Mouse (Mus musculus): ENCODE results near the gene Gata1. TPM values are rescaled to one million over a fixed set of nuclear protein-coding genes. Genes with fewer than 3 reads are reported as not detected.
"Not testable (repeated sequence)": the region's sequence is repeated elsewhere in the genome, so short reads cannot be mapped to it uniquely, and the experiment has no call there.

The Gata1 gene
- polyA plus RNA-seq, 1 experiment from 2014 or later: 3.4 TPM

DNA sequence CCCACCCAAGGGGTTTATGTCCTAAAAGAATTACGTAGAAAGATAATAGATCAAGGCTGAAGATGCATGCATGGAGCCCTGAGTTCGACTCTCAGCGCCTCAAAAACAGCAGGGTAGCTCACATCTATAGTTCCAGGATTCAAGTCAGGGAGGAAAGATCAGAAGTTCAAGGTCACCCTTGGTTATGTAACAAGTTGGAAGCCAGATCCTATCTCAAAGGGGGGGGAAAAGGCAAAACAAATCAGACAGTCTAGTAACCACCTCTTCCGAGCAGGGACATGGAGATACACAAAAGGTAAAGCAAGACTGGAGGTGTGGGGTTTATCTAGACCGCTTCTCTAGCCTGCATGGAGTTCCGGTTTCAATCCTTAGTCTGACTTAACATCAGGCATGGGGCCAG is 51.6 kb downstream of the Gata1 start:
- no peaks in the 10 kb centered on the region for H3K4me1 ChIP-seq (ENCODE audit: control insufficient read depth, insufficient read depth, low read length)
- peaks cover 56% of the 10 kb centered on the region for H3K27me3 ChIP-seq (ENCODE audit: control insufficient read depth, insufficient read depth, low read length)
- H3K36me3 ChIP-seq (ENCODE audit: control insufficient read depth, insufficient read depth, low read length): no peaks in the 10 kb centered on the region; the same call in 1 of the 2 replicates
- no peak overlapping the region for H3K4me3 ChIP-seq (ENCODE audit: low read depth, low read length)
- DNase-seq (ENCODE audit: low spot score) (no peak), ATAC-seq (ENCODE audit: insufficient number of reproducible peaks, low FRiP score, low TSS enrichment, low read depth) (no peak)
- H3K27ac ChIP-seq (replicated peaks; ENCODE audit: low read depth, low read length): no peak overlapping the region
- no peak overlapping the region for H3K9ac ChIP-seq (ENCODE audit: low read length)
- H3K4me2 ChIP-seq (ENCODE audit: low read depth, severe bottlenecking): no peak overlapping the region
- H3K9me3 ChIP-seq (ENCODE audit: control insufficient read depth, low read length): no peaks in the 10 kb centered on the region; the same call in 1 of the 2 replicates
- WGBS: 66% methylated on average over 6 of the region's 6 CpGs

DNA sequence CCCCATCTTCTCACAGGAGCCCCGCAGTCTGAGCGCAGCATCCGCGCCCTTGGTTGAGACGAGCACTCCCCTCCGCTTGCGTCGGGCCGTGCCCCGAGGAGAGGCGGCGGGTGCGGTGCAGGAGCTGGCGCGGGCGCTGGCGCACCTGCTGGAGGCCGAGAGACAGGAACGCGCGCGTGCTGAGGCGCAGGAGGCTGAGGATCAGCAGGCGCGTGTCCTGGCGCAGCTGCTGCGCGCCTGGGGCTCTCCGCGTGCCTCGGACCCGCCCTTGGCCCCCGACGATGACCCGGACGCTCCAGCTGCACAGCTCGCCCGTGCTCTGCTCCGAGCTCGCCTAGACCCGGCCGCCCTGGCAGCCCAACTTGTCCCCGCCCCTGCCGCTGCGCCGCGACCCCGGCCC is 55.8 kb downstream of the Gata1 start:
- Histone ChIP-seq H3K9me3 (ENCODE audit: control insufficient read depth, low read length) (no peaks in the 10 kb centered on the region; the same call in 1 of the 2 replicates), H3K4me1 (ENCODE audit: control insufficient read depth, insufficient read depth, low read length) (no peaks in the 10 kb centered on the region), H3K9ac (ENCODE audit: low read length) (no peak overlapping the region), H3K4me3 (ENCODE audit: low read depth, low read length) (peak overlapping the region; percentile 19; the same call in 1 of the 2 replicates), H3K36me3 (ENCODE audit: control insufficient read depth, insufficient read depth, low read length) (no peaks in the 10 kb centered on the region), H3K27me3 (ENCODE audit: control insufficient read depth, insufficient read depth, low read length) (peaks cover 58% of the 10 kb centered on the region), H3K4me2 (ENCODE audit: low read depth, severe bottlenecking) (peak overlapping the region; percentile 33), H3K27ac (replicated peaks; ENCODE audit: low read depth, low read length) (no peak overlapping the region)
- no peak for ATAC-seq (ENCODE audit: insufficient number of reproducible peaks, low FRiP score, low TSS enrichment, low read depth)
- no peak for DNase-seq (ENCODE audit: low spot score)
- WGBS: 14% methylated on average over 20 of the region's 48 CpGs

DNA sequence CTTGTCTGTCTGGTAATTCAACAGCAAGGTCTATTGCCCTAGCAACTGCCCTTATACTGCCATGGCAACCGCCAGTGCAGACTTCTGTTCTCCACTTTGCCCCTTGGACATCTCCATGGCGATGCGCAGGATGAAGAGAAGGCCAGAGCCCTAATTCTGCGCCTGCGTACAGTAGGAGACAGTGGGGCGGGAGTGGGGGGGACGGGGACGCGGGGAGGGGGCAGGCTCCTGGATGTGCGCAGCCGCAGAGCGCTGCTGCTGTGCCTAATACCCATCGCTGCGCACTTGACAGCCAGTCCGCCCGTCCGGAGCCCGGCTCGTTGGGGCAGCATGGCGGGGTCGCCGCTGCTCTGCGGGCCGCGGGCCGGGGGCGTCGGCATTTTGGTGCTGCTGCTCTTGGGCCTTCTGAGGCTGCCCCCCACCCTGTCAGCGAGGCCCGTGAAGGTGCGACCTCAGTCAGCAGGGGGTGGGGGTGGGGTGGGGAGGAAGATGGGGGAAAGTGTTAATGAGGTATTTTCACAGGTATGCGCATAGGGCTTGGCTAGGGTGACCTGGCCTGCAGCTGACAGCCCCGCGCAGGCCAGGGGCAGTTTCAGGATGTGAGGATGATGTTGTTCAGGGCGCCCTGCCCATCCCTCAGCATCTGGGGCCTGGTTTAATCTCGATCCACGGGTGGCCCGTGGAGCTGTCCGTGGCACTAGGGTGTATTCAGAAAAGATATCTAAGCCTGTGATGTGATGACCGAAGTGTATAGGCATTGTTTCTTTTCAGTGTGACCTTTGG is 58.1 kb downstream of the Gata1 start, which contains the start of gene Pcsk1n:
Gene Pcsk1n (plus strand): TSS at position 222 of the 783 bp plus-strand sequence.
- 16% methylated on average over 40 of the region's 40 CpGs for WGBS
- H3K27ac ChIP-seq (replicated peaks; ENCODE audit: low read depth, low read length): no peak within 1 kb of the TSS
- peak within 1 kb of the TSS; percentile 14; the same call in 1 of the 2 replicates for H3K4me3 ChIP-seq (ENCODE audit: low read depth, low read length)
- no peaks in the 10 kb centered on the region for H3K4me1 ChIP-seq (ENCODE audit: control insufficient read depth, insufficient read depth, low read length)
- no peaks in the 10 kb centered on the region; the same call in 1 of the 2 replicates for H3K9me3 ChIP-seq (ENCODE audit: control insufficient read depth, low read length)
- peaks cover 41% of the 10 kb centered on the region for H3K27me3 ChIP-seq (ENCODE audit: control insufficient read depth, insufficient read depth, low read length)
- H3K4me2 ChIP-seq (ENCODE audit: low read depth, severe bottlenecking): peak within 1 kb of the TSS; percentile 35
- no peaks in the 10 kb centered on the region for H3K36me3 ChIP-seq (ENCODE audit: control insufficient read depth, insufficient read depth, low read length)
- no peak for ATAC-seq (ENCODE audit: insufficient number of reproducible peaks, low FRiP score, low TSS enrichment, low read depth)
- no peak for DNase-seq (ENCODE audit: low spot score)
- H3K9ac ChIP-seq (ENCODE audit: low read length): no peak within 1 kb of the TSS

DNA sequence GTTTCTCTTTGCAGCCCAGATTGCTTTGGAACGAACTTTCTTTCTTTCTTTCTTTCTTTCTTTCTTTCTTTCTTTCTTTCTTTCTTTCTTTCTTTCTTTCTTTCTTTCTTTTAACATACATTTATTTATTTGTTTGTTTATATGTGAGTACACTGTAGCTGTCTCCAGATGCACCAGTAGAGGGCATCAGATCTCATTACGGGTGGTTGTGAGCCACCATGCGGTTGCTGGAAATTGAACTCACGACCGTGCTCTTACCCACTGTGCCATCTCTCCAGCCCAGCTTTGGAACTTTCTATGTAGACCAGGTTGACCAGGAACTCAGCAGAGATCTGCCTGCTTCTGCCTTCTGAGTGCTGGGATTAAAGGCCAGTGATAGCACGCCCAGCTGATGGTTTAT is 59.9 kb downstream of the Gata1 start:
- DNase-seq (ENCODE audit: low spot score); ATAC-seq (ENCODE audit: insufficient number of reproducible peaks, low FRiP score, low TSS enrichment, low read depth); H3K9ac ChIP-seq (ENCODE audit: low read length); H3K4me1 ChIP-seq (ENCODE audit: control insufficient read depth, insufficient read depth, low read length); H3K36me3 ChIP-seq (ENCODE audit: control insufficient read depth, insufficient read depth, low read length); H3K4me3 ChIP-seq (ENCODE audit: low read depth, low read length); H3K27ac ChIP-seq (replicated peaks; ENCODE audit: low read depth, low read length); H3K9me3 ChIP-seq (ENCODE audit: control insufficient read depth, low read length); H3K4me2 ChIP-seq (ENCODE audit: low read depth, severe bottlenecking): not testable (repeated sequence)
- peaks cover 34% of the 10 kb centered on the region for H3K27me3 ChIP-seq (ENCODE audit: control insufficient read depth, insufficient read depth, low read length)
- 71% methylated on average over 6 of the region's 6 CpGs for WGBS

- ATAC-seq (ENCODE audit: insufficient number of reproducible peaks, low FRiP score, low TSS enrichment, low read depth); H3K9me3 ChIP-seq (ENCODE audit: control insufficient read depth, low read length); H3K27ac ChIP-seq (replicated peaks; ENCODE audit: low read depth, low read length); H3K36me3 ChIP-seq (ENCODE audit: control insufficient read depth, insufficient read depth, low read length); DNase-seq (ENCODE audit: low spot score); H3K9ac ChIP-seq (ENCODE audit: low read length); H3K4me2 ChIP-seq (ENCODE audit: low read depth, severe bottlenecking); H3K4me3 ChIP-seq (ENCODE audit: low read depth, low read length); H3K4me1 ChIP-seq (ENCODE audit: control insufficient read depth, insufficient read depth, low read length): not testable (repeated sequence)
- H3K27me3 ChIP-seq (ENCODE audit: control insufficient read depth, insufficient read depth, low read length): peaks cover 13% of the 10 kb centered on the region
- 16% methylated on average over 3 of the region's 3 CpGs for WGBS
Measured at GRCm38 (mm10) chrX:7915669-7916068, 62.2 kb downstream of the Gata1 start.

DNA sequence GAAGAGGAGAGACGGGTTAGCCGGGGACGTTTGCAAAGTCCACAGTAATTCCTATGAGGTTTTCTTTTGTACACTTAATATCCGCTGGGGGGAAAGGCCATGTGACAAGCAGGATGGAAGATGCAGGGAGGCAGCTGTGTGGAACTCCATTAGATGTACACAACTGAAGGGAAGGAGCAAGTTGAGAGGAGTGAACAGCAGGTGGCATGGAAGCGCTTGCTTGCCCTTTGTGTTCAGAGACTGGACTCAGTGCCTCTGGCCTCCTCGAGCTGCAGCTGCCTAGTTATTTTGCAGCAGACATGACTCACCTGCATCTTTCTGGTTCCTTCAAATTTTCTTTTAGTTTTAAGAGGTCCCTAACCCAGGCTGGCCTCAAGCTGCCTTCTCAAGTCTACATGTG is 67.4 kb downstream of the Gata1 start:
- no peak overlapping the region for H3K9ac ChIP-seq (ENCODE audit: low read length)
- no peak overlapping the region for H3K4me3 ChIP-seq (ENCODE audit: low read depth, low read length)
- H3K27me3 ChIP-seq (ENCODE audit: control insufficient read depth, insufficient read depth, low read length): no peaks in the 10 kb centered on the region
- ATAC-seq (ENCODE audit: insufficient number of reproducible peaks, low FRiP score, low TSS enrichment, low read depth) (no peak), DNase-seq (ENCODE audit: low spot score) (no peak)
- H3K36me3 ChIP-seq (ENCODE audit: control insufficient read depth, insufficient read depth, low read length): peaks cover 2% of the 10 kb centered on the region; the same call in 1 of the 2 replicates
- H3K27ac ChIP-seq (replicated peaks; ENCODE audit: low read depth, low read length): no peak overlapping the region
- H3K4me1 ChIP-seq (ENCODE audit: control insufficient read depth, insufficient read depth, low read length): no peaks in the 10 kb centered on the region
- no peaks in the 10 kb centered on the region for H3K9me3 ChIP-seq (ENCODE audit: control insufficient read depth, low read length)
- WGBS: 61% methylated on average over 6 of the region's 6 CpGs
- no peak overlapping the region for H3K4me2 ChIP-seq (ENCODE audit: low read depth, severe bottlenecking)

Other genes starting within 250 kb of the Gata1 start
- gene Praf2, start 249.6 kb downstream of the Gata1 start, polyA plus RNA-seq (2014; fragmentation: Nextera tagmentation; extraction: Ambion mirVana): 85.7 and 99.5 TPM in 2 replicates
- gene Ccdc120, start 227.2 kb downstream of the Gata1 start, polyA plus RNA-seq (2014; fragmentation: Nextera tagmentation; extraction: Ambion mirVana): 21.4 and 22.8 TPM in 2 replicates
- 17.7 and 20.6 TPM in 2 replicates for gene Tfe3, start 215.5 kb downstream of the Gata1 start, polyA plus RNA-seq (2014; fragmentation: Nextera tagmentation; extraction: Ambion mirVana)
- 34.4 and 41.7 TPM in 2 replicates for gene Gripap1, start 188.3 kb downstream of the Gata1 start, polyA plus RNA-seq (2014; fragmentation: Nextera tagmentation; extraction: Ambion mirVana)
- 0.97 and 1.5 TPM in 2 replicates for gene Kcnd1, start 155.8 kb downstream of the Gata1 start, polyA plus RNA-seq (2014; fragmentation: Nextera tagmentation; extraction: Ambion mirVana)
- 34.5 and 34.7 TPM in 2 replicates for gene Otud5, start 136.7 kb downstream of the Gata1 start, polyA plus RNA-seq (2014; fragmentation: Nextera tagmentation; extraction: Ambion mirVana)
- 5.2 and 5.4 TPM in 2 replicates for gene Pim2, start 99.8 kb downstream of the Gata1 start, polyA plus RNA-seq (2014; fragmentation: Nextera tagmentation; extraction: Ambion mirVana)
- 9.4 and 11.4 TPM in 2 replicates for gene Slc35a2, start 94.0 kb downstream of the Gata1 start, polyA plus RNA-seq (2014; fragmentation: Nextera tagmentation; extraction: Ambion mirVana)
- 137 and 151 TPM in 2 replicates for gene Pqbp1, start 78.8 kb downstream of the Gata1 start, polyA plus RNA-seq (2014; fragmentation: Nextera tagmentation; extraction: Ambion mirVana)
- gene Timm17b, start 78.7 kb downstream of the Gata1 start, polyA plus RNA-seq (2014; fragmentation: Nextera tagmentation; extraction: Ambion mirVana): 185 and 195 TPM in 2 replicates
- not detected in 2 replicates for gene Gm10491, start 70.2 kb downstream of the Gata1 start, polyA plus RNA-seq (2014; fragmentation: Nextera tagmentation; extraction: Ambion mirVana)
- not detected in 2 replicates for gene Gm10490, start 68.5 kb downstream of the Gata1 start, polyA plus RNA-seq (2014; fragmentation: Nextera tagmentation; extraction: Ambion mirVana)
- gene Pcsk1n, start 58.2 kb downstream of the Gata1 start, polyA plus RNA-seq (2014; fragmentation: Nextera tagmentation; extraction: Ambion mirVana): 0.20 and 0.25 TPM in 2 replicates
- not detected in 2 replicates for gene Eras, start 49.5 kb downstream of the Gata1 start, polyA plus RNA-seq (2014; fragmentation: Nextera tagmentation; extraction: Ambion mirVana)
- 42.7 and 43.6 TPM in 2 replicates for gene Hdac6, start 30.2 kb downstream of the Gata1 start, polyA plus RNA-seq (2014; fragmentation: Nextera tagmentation; extraction: Ambion mirVana)
- gene Glod5, start 40.4 kb upstream of the Gata1 start, polyA plus RNA-seq (2014; fragmentation: Nextera tagmentation; extraction: Ambion mirVana): not detected in 2 replicates
- 95.7 and 102 TPM in 2 replicates for gene Suv39h1, start 96.7 kb upstream of the Gata1 start, polyA plus RNA-seq (2014; fragmentation: Nextera tagmentation; extraction: Ambion mirVana)
- gene Was, start 112.4 kb upstream of the Gata1 start, polyA plus RNA-seq (2014; fragmentation: Nextera tagmentation; extraction: Ambion mirVana): 0.27 and 0.44 TPM in 2 replicates
- 12.4 and 15.6 TPM in 2 replicates for gene Wdr13, start 154.8 kb upstream of the Gata1 start, polyA plus RNA-seq (2014; fragmentation: Nextera tagmentation; extraction: Ambion mirVana)
- 538 and 539 TPM in 2 replicates for gene Rbm3, start 167.8 kb upstream of the Gata1 start, polyA plus RNA-seq (2014; fragmentation: Nextera tagmentation; extraction: Ambion mirVana)
- 15.4 and 15.5 TPM in 2 replicates for gene Tbc1d25, start 198.1 kb upstream of the Gata1 start, polyA plus RNA-seq (2014; fragmentation: Nextera tagmentation; extraction: Ambion mirVana)
- 24.1 and 25.5 TPM in 2 replicates for gene Ebp, start 215.4 kb upstream of the Gata1 start, polyA plus RNA-seq (2014; fragmentation: Nextera tagmentation; extraction: Ambion mirVana)
- gene Porcn, start 228.5 kb upstream of the Gata1 start, polyA plus RNA-seq (2014; fragmentation: Nextera tagmentation; extraction: Ambion mirVana): 11.1 and 11.8 TPM in 2 replicates

Data from limb, embryonic 11.5 days (tissue).